8 mouse cellular contexts compared by ENCODE assay signal in genomic region chr5:136246452-136246838, GRCm38 (mm10). TPM values are rescaled to one million over a fixed set of nuclear protein-coding genes. Genes with fewer than 3 reads are reported as not detected.
DNase-seq lines count a peak whose midpoint lies in the region; ATAC-seq and TF ChIP-seq lines count a peak whose summit lies in the region.

Sh2b2 (minus strand) TSS chr5:136246556.

- peak within 1 kb of the TSS; percentile 94 for H3K4me2 ChIP-seq in limb, embryonic 12.5 days
- H3K4me2 ChIP-seq in neural tube, embryonic 15.5 days: peak within 1 kb of the TSS; percentile 89

- no peak within 1 kb of the TSS for H3K4me3 ChIP-seq in thymus, adult 2 months (ENCODE audit: control insufficient read depth, insufficient read depth, low read length)
- peak within 1 kb of the TSS; percentile 77 for H3K4me3 ChIP-seq in limb, embryonic 12.5 days (replicated peaks)
- peak within 1 kb of the TSS; percentile 93 for H3K4me3 ChIP-seq in neural tube, embryonic 15.5 days (replicated peaks)

- no peak within 1 kb of the TSS for H3K27ac ChIP-seq in thymus, adult 2 months (ENCODE audit: control insufficient read depth, insufficient read depth, low read length)
- peak within 1 kb of the TSS; percentile 56 for H3K27ac ChIP-seq in limb, embryonic 12.5 days
- peak within 1 kb of the TSS; percentile 91 for H3K27ac ChIP-seq in neural tube, embryonic 15.5 days (replicated peaks)

- WGBS in thymus, adult 2 months: 22% methylated on average over 2 of the region's 2 CpGs
- 84% methylated on average over 2 of the region's 2 CpGs for WGBS in limb, embryonic 12.5 days
- WGBS in neural tube, embryonic 15.5 days: 97% methylated on average over 2 of the region's 2 CpGs

- DNase-seq in frontal cortex, adult 2 months (ENCODE audit: extremely low spot score in 1 of 2, low spot score in 1 of 2): no peak
- DNase-seq in frontal cortex, postnatal 10 days (ENCODE audit: low spot score in 2 of 2): no peak
- no peak for DNase-seq in thymus, adult 2 months
- DNase-seq in thymus, postnatal 10 days (ENCODE audit: low spot score in 2 of 2): no peak
- DNase-seq in spleen, postnatal 4 days (ENCODE audit: low spot score in 2 of 2): no peak
- DNase-seq in layer of hippocampus, postnatal 25 days (ENCODE audit: extremely low spot score in 1 of 2, low spot score in 1 of 2): no peak

- no peak for ATAC-seq in limb, embryonic 12.5 days (ENCODE audit: insufficient number of reproducible peaks, insufficient read depth, low FRiP score, low TSS enrichment, low read depth)
- ATAC-seq in neural tube, embryonic 15.5 days (ENCODE audit: low FRiP score): no peak

- peaks cover 24% of the 10 kb centered on the region for H3K4me1 ChIP-seq in thymus, adult 2 months (replicated peaks; ENCODE audit: control insufficient read depth, insufficient read depth, low read length)
- H3K4me1 ChIP-seq in limb, embryonic 12.5 days (replicated peaks): peaks cover 24% of the 10 kb centered on the region
- H3K4me1 ChIP-seq in neural tube, embryonic 15.5 days: peaks cover 35% of the 10 kb centered on the region

- no peak for TF ChIP-seq POLR2A in thymus, adult 2 months (IDR thresholded peaks at IDR 0.05; ENCODE audit: control insufficient read depth, extremely low read depth, insufficient read depth, low read length, poor library complexity)

- peaks cover 6% of the 10 kb centered on the region; the same call in 1 of the 2 replicates for H3K36me3 ChIP-seq in thymus, adult 2 months (ENCODE audit: control insufficient read depth, insufficient read depth, low read length)
- 0 out of 2 replicates have a peak, but pooled peaks cover 3% of the 10 kb centered on the region for H3K36me3 ChIP-seq in limb, embryonic 12.5 days
- H3K36me3 ChIP-seq in neural tube, embryonic 15.5 days: no peaks in the 10 kb centered on the region; the same call in 1 of the 2 replicates

- peak within 1 kb of the TSS; percentile 72; the same call in 1 of the 2 replicates for H3K9ac ChIP-seq in limb, embryonic 12.5 days (replicated peaks)
- H3K9ac ChIP-seq in neural tube, embryonic 15.5 days (replicated peaks): peak within 1 kb of the TSS; percentile 89; the same call in 1 of the 2 replicates

- no peak for TF ChIP-seq CTCF in thymus, adult 2 months (IDR thresholded peaks at IDR 0.05; ENCODE audit: borderline replicate concordance, control insufficient read depth, extremely low read depth, insufficient read depth, low read length, poor library complexity)

- H3K9me3 ChIP-seq in limb, embryonic 12.5 days: no peaks in the 10 kb centered on the region
- H3K9me3 ChIP-seq in neural tube, embryonic 15.5 days (replicated peaks): no peaks in the 10 kb centered on the region

- H3K27me3 ChIP-seq in thymus, adult 2 months (ENCODE audit: control insufficient read depth, insufficient read depth, low read length): no peaks in the 10 kb centered on the region
- H3K27me3 ChIP-seq in limb, embryonic 12.5 days: no peaks in the 10 kb centered on the region
- H3K27me3 ChIP-seq in neural tube, embryonic 15.5 days (replicated peaks): no peaks in the 10 kb centered on the region

RNA-seq across cellular contexts. Expression of gene Sh2b2, which starts in this region (rescaled TPM):
- polyA plus RNA-seq in frontal cortex, adult 2 months (2012; rRNA removed): 11.2 and 12.1 TPM in 2 replicates
- polyA plus RNA-seq in thymus, adult 2 months (2012; rRNA removed): 16.1 and 20.7 TPM in 2 replicates
- polyA plus RNA-seq in limb, embryonic 12.5 days (2016; fragmentation: Nextera tagmentation; extraction: Ambion mirVana): 14.8 and 15.0 TPM in 2 replicates
- polyA plus RNA-seq in neural tube, embryonic 15.5 days (2015; fragmentation: Nextera tagmentation; extraction: Ambion mirVana): 23.4 and 24.1 TPM in 2 replicates
- total RNA-seq in layer of hippocampus, postnatal 25 days (2021): 1 to 10 TPM; 5.7 to 6.4 TPM
